Mouse (Mus musculus) right cerebral cortex, postnatal 4 days (tissue): Measurements from ENCODE around the gene 4930544D05Rik.

Experiments used
- DNase-seq: peaks from one replicate; pipeline ENCODE4 v3.0.0-alpha.2; 2022

The 4930544D05Rik gene

DNA sequence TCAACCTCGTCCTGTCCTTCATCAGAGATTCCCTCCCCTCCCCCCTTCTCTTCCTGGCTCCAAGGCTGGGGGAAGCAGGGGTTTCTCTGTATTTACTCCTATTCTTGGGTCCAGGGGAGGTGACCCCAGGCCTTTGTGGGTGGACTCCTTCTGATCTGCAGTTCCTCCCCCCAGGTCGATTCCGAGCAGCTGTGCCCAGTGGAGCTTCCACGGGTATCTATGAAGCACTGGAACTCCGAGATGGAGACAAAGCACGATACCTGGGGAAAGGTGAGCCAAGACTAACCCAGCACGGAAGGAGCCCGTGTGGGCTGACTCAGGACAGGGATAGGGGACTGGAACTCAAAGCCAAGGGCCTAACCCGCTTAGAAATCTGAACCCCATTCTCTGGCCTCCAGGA is 42.3 kb downstream of the 4930544D05Rik start:
- no peak for DNase-seq

- DNase-seq = no peak
Measured at GRCm38 (mm10) chr11:70658521-70658920, 42.9 kb downstream of the 4930544D05Rik start.

DNA sequence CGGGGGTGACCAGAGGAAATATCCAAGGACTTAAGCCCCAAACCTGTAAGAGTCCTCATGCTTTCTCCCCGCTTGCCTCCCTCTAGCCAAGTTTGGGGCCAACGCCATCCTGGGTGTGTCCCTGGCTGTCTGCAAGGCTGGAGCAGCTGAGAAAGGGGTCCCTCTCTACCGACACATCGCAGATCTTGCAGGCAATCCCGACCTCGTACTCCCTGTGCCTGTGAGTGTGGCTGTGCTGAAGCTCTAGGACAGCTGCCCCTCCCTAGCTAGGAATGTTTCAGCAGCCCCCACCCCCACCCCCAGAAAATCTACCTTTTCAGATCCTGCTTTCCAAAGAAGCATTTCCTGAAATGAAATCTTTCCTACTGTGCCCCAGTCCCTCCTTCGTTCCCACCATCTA is 43.3 kb downstream of the 4930544D05Rik start:
- DNase-seq = no peak

DNA sequence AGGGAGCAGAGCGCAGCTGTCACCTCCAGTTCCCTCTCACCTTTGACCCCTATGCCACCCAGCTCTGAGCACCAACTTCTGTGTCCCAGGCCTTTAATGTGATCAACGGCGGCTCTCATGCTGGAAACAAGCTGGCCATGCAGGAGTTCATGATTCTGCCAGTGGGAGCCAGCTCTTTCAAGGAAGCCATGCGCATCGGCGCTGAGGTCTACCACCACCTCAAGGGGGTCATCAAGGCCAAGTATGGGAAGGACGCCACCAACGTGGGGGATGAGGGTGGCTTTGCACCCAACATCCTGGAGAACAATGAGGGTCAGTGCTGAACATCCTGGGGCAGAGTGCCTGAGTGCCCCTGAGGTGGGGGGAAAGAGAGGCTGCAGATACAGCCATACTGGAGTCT is 44.9 kb downstream of the 4930544D05Rik start:
- DNase-seq = no peak

GRCm38 (mm10) chr11:70663101-70663500 is 47.5 kb downstream of the 4930544D05Rik start:
- no peak for DNase-seq

DNA sequence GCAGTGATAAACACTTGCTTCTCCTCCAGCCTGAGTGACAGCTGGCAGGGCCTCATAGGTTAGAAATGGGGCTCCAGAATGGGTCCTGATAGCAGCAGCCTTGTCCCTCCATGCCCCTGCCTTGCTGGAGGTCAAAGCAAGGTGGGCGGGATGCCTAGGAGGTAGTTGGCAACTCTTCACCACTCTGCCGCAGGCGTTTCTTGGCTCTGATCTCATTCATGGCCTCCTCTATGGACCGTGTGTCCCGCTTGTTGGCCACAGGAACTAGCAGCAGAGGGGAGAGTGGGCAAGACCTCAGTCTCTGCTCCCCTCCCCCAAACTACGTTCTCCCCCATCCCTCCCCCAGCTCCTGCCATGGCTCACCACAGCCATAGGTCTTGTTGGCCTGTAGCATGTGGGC is 48.3 kb downstream of the 4930544D05Rik start:
- DNase-seq = no peak

DNA sequence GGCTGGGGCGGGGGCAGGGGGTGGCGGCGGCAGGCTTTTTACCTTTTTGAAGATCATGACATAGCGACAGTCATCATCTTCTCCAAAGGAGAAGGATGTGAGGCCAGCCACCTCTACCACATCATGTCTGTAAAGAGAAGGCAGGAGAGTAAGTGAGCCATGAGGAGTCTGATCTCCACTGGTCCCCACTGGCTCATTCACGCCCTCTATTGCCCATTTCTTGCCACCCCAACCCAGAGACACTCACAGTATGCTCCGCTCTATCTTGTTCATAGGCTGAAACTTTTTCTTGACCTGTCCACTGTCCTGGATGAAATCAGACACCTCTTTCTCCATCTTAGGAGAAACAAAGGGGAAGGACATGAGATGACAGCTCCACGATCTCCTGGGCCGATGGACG is 49.1 kb downstream of the 4930544D05Rik start:
- no peak for DNase-seq
